Mouse (Mus musculus) stomach, embryonic 14.5 days (tissue): Measurements from ENCODE around the gene Epb41l4b. TPM values are rescaled to one million over a fixed set of nuclear protein-coding genes. Genes with fewer than 3 reads are reported as not detected.
A peak's percentile ranks its signal among the peaks of the same experiment; 100 is the strongest.

Experiments used
- ATAC-seq: fragments of 200-750 bp; cut with Nextera tagmentation; 2 replicates; pipeline ENCODE4 v1.8.0; 2017; ENCODE audit warnings: low read depth, moderate TSS enrichment; ENCODE audit not compliant: insufficient number of reproducible peaks, insufficient read depth, low FRiP score
- H3K27ac ChIP-seq: fragments of 300-500 bp; sonication (generic); 2 replicates; pipeline ENCODE4 v1.5.1; 2014; ENCODE audit warnings: mild to moderate bottlenecking, low read length, moderate library complexity, mixed read lengths
- H3K27me3 ChIP-seq: fragments of 300-500 bp; sonication (generic); 2 replicates; pipeline ENCODE4 v1.6.1; 2014; ENCODE audit warnings: low read length, control low read depth, mixed read lengths; ENCODE audit not compliant: control insufficient read depth, insufficient read depth
- H3K36me3 ChIP-seq: fragments of 300-500 bp; sonication (generic); 2 replicates; pipeline ENCODE4 v1.6.1; 2014; ENCODE audit warnings: mild to moderate bottlenecking, control low read depth, low read length, moderate library complexity, mixed read lengths; ENCODE audit not compliant: control insufficient read depth, insufficient read depth
- H3K4me1 ChIP-seq: fragments of 300-500 bp; sonication (generic); 2 replicates; pipeline ENCODE4 v1.6.1; 2014; ENCODE audit warnings: low read length, control low read depth, mixed read lengths; ENCODE audit not compliant: control insufficient read depth, insufficient read depth
- H3K4me2 ChIP-seq: fragments of 300-500 bp; sonication (generic); replicated peaks from 2 replicates; pipeline ENCODE4 v1.6.1; 2014; ENCODE audit warnings: low read depth, low read length, control low read depth
- H3K4me3 ChIP-seq: fragments of 300-500 bp; sonication (generic); 2 replicates; pipeline ENCODE4 v1.5.1; 2014; ENCODE audit warnings: low read depth, low read length, control low read depth
- H3K9ac ChIP-seq: fragments of 300-500 bp; sonication (generic); replicated peaks from 2 replicates; pipeline ENCODE4 v1.6.1; 2014; ENCODE audit warnings: low read depth, mild to moderate bottlenecking, control low read depth, low read length, moderate library complexity, mixed read lengths
- H3K9me3 ChIP-seq: fragments of 300-500 bp; sonication (generic); 2 replicates; pipeline ENCODE4 v1.6.1; 2016; ENCODE audit warnings: low read depth, low read length, control low read depth; ENCODE audit not compliant: control insufficient read depth
- WGBS: fragments of 180-500 bp; shearing (Covaris S2); extraction: QIAGEN DNeasy Blood & Tissue Kit; methylation state at CpG from one replicate; pipeline ENCODE4 v1.1.7; 2014; 5-methylcytosine and 5-hydroxymethylcytosine counted together
- polyA plus RNA-seq: library from polyadenylated mRNA; unstranded; fragments of >200 nt; fragmentation: Nextera tagmentation; extraction: Ambion mirVana; gene quantifications from 2 replicates; pipeline ENCODE4 v1.2.1, GENCODE M21; 2014

The Epb41l4b gene
- polyA plus RNA-seq, 1 experiment from 2014 or later = 6.7 TPM

DNA sequence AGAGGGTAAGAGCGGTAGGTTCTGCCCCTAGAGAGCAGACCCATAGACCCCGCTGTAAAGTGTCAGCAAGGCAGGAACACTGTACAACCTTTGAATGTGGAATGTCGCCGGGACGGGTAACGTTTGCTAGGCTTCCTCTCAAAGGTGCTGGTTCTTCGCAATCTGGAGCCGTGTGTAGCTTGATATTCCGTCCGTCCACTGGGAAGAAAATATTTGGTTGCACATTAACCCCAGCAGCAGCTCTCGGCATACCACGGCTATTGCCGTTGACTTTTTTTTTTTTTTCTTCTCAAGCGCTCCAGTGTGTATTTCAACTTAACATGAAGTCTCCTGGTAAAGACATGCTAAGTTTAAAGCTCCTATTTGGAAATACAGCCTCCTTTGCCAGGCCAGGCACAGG, 70.1 kb downstream of the Epb41l4b start:
- Histone ChIP-seq H3K9ac (no peak overlapping the region), H3K4me3 (no peak overlapping the region), H3K27me3 (no peaks in the 10 kb centered on the region), H3K27ac (no peak overlapping the region), H3K9me3 (no peaks in the 10 kb centered on the region), H3K4me2 (no peak overlapping the region), H3K36me3 (no peaks in the 10 kb centered on the region), H3K4me1 (0 out of 2 replicates have a peak, but pooled peaks cover 3% of the 10 kb centered on the region)
- WGBS = 69% methylated on average over 14 of the region's 14 CpGs
- no peak for ATAC-seq

DNA sequence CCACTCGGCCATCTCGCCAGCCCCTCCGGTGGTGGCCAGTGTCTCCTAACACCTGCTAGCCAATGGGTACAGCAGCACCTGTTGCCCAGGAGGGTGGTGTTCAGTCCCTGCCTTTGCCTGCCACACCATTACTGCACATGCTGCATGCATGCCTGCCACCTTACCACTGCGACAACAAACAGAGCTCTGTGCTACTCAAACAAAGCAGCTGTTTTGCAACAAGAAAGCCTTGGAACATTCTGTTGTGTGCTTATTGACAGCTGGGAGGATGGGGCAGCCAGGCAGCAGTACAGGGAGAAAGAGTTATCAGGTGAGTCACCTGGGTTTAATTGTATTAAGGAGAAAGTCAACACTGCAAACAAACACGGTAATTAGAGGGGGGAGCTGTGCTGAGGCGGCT, 72.6 kb downstream of the Epb41l4b start:
- Histone ChIP-seq H3K36me3 (no peaks in the 10 kb centered on the region), H3K4me1 (0 out of 2 replicates have a peak, but pooled peaks cover 3% of the 10 kb centered on the region), H3K4me2 (no peak overlapping the region), H3K9ac (no peak overlapping the region), H3K9me3 (no peaks in the 10 kb centered on the region), H3K27ac (no peak overlapping the region), H3K4me3 (no peak overlapping the region), H3K27me3 (no peaks in the 10 kb centered on the region)
- ATAC-seq = 0 out of 2 replicates have a peak, but pooled peaks have one; percentile 46
- WGBS = 68% methylated on average over 6 of the region's 6 CpGs

DNA sequence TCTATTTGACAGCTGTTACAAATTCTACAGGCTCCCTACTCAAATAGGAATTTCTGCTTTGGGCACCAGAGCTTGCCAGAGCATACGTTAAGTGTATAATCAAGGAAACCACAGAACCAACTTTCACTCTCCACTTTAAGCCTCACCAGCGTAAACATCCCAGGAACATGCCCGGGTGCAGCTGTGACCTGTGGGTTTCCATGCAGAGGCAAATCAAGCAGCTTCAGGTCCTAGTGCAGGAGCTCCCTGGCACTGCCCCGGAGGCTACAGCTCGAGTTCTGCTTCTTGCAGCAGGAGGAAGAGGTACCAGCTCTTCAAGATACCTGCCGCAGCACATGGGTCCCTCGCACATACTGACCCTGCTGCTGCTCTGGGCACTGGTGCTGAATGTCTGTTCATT, 74.8 kb downstream of the Epb41l4b start:
- Histone ChIP-seq H3K4me1 (0 out of 2 replicates have a peak, but pooled peaks cover 3% of the 10 kb centered on the region), H3K9ac (no peak overlapping the region), H3K36me3 (no peaks in the 10 kb centered on the region), H3K4me2 (no peak overlapping the region), H3K27me3 (no peaks in the 10 kb centered on the region), H3K4me3 (no peak overlapping the region), H3K27ac (no peak overlapping the region), H3K9me3 (no peaks in the 10 kb centered on the region)
- WGBS = 52% methylated on average over 7 of the region's 7 CpGs
- ATAC-seq = no peak

- no peak overlapping the region for H3K4me2 ChIP-seq
- H3K9me3 ChIP-seq = no peaks in the 10 kb centered on the region
- no peak overlapping the region for H3K9ac ChIP-seq
- H3K4me3 ChIP-seq = no peak overlapping the region
- H3K27me3 ChIP-seq = no peaks in the 10 kb centered on the region
- ATAC-seq = no peak
- 69% methylated on average over 5 of the region's 5 CpGs for WGBS
- no peaks in the 10 kb centered on the region for H3K36me3 ChIP-seq
- no peak overlapping the region for H3K27ac ChIP-seq
- 0 out of 2 replicates have a peak, but pooled peaks cover 3% of the 10 kb centered on the region for H3K4me1 ChIP-seq
Observed at GRCm38 (mm10) chr4:57067801-57068200, 75.4 kb downstream of the Epb41l4b start.

- Histone ChIP-seq H3K4me3 (no peak overlapping the region), H3K4me2 (no peak overlapping the region), H3K4me1 (0 out of 2 replicates have a peak, but pooled peaks cover 3% of the 10 kb centered on the region), H3K9me3 (no peaks in the 10 kb centered on the region), H3K9ac (no peak overlapping the region), H3K36me3 (no peaks in the 10 kb centered on the region), H3K27ac (no peak overlapping the region), H3K27me3 (no peaks in the 10 kb centered on the region)
- ATAC-seq = no peak
- WGBS = 77% methylated on average over 2 of the region's 2 CpGs
Observed at GRCm38 (mm10) chr4:57066936-57067335, 76.3 kb downstream of the Epb41l4b start.

DNA sequence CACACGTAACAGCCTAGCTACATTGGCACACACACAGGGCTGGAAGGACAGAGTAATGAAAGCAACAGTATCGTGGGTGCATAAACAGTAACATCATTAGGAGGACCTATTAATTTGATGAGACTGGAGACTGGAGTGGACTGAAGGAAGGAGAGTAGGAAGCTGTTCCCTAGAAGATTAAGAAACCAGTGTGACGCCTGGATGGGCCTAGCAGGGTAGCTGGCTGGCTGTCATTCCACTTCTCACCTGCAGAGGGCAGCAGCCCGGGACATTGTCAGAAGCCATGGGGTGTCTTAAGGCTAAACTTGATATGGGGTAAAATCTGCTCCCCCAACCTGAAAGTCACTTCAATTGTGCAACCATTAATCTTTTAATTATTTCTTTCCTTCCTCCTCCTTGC, 78.0 kb downstream of the Epb41l4b start:
- WGBS = 31% methylated on average over 4 of the region's 4 CpGs
- ATAC-seq = no peak

DNA sequence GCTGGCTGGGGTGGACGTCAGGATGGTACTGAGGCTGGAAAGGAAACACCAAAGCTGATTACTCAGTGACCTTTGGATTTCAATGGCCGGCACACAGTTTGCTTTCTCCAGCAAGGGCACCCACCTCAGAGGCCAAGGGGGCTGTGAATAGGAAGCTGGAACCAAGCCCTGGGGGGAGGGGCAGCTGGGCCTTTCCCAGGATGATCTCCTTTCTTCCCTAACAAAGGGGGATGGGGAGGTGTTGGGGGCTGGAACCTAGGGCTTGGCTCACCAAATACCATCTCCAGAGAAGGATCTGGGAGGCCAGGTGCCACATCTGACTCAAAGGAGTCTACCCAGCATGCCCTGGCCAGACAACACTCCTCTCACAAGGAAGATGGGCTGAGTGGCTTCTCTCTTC, 78.4 kb downstream of the Epb41l4b start:
- H3K4me3 ChIP-seq = no peak overlapping the region
- H3K36me3 ChIP-seq = no peaks in the 10 kb centered on the region
- H3K27me3 ChIP-seq = no peaks in the 10 kb centered on the region
- 0 out of 2 replicates have a peak, but pooled peaks cover 3% of the 10 kb centered on the region for H3K4me1 ChIP-seq
- no peak overlapping the region for H3K9ac ChIP-seq
- no peak overlapping the region for H3K4me2 ChIP-seq
- H3K27ac ChIP-seq = no peak overlapping the region
- H3K9me3 ChIP-seq = no peaks in the 10 kb centered on the region
- WGBS = 27% methylated on average over 2 of the region's 2 CpGs
- ATAC-seq = no peak

More for the DNA sequence above, 78.0 kb downstream of the Epb41l4b start:
- H3K27ac ChIP-seq = no peak overlapping the region
- no peak overlapping the region for H3K4me3 ChIP-seq
- H3K9me3 ChIP-seq = no peaks in the 10 kb centered on the region
- H3K9ac ChIP-seq = no peak overlapping the region
- 0 out of 2 replicates have a peak, but pooled peaks cover 3% of the 10 kb centered on the region for H3K4me1 ChIP-seq
- H3K4me2 ChIP-seq = no peak overlapping the region
- H3K27me3 ChIP-seq = no peaks in the 10 kb centered on the region
- no peaks in the 10 kb centered on the region for H3K36me3 ChIP-seq

GRCm38 (mm10) chr4:57060319-57060831, 82.9 kb downstream of the Epb41l4b start:
- 81% methylated on average over 15 of the region's 15 CpGs for WGBS

DNA sequence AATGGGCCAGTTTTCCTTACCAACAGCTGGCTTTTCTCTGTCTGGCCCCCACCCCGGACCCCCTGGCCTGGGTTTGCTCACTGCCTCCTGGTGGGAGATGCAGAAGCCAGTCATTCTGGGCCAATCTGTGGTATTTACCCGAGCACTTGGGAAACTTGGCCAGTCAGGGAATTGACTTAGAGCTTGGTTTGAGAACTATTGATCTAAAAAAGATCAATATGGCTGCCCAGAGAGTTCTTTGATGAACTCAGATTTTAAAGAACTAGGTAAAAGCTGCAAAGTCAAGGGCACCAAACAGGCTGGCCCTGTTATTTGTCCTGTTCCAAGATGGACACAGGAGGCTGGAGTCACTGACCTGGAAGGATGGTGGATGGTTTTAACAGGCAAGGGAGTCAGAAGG, 84.6 kb downstream of the Epb41l4b start:
- no peaks in the 10 kb centered on the region for H3K9me3 ChIP-seq
- H3K4me2 ChIP-seq = no peak overlapping the region
- H3K4me3 ChIP-seq = no peak overlapping the region
- 62% methylated on average over 2 of the region's 2 CpGs for WGBS
- H3K9ac ChIP-seq = no peak overlapping the region
- H3K27me3 ChIP-seq = no peaks in the 10 kb centered on the region
- no peak overlapping the region for H3K27ac ChIP-seq
- no peaks in the 10 kb centered on the region for H3K36me3 ChIP-seq
- no peak for ATAC-seq
- no peaks in the 10 kb centered on the region for H3K4me1 ChIP-seq

More at GRCm38 (mm10) chr4:57060319-57060831, 82.9 kb downstream of the Epb41l4b start:
- no peaks in the 10 kb centered on the region for H3K27me3 ChIP-seq
- no peak overlapping the region for H3K4me3 ChIP-seq
- no peak overlapping the region for H3K9ac ChIP-seq
- H3K9me3 ChIP-seq = no peaks in the 10 kb centered on the region
- no peaks in the 10 kb centered on the region for H3K36me3 ChIP-seq
- H3K4me1 ChIP-seq = 0 out of 2 replicates have a peak, but pooled peaks cover 3% of the 10 kb centered on the region
- no peak overlapping the region for H3K27ac ChIP-seq
- no peak for ATAC-seq
- no peak overlapping the region for H3K4me2 ChIP-seq
